13 mouse cellular contexts compared by ENCODE assay signal in genomic region chr2:91485256-91485655, GRCm38 (mm10).
"Had no signal": no experiment of that assay in that cellular context is flagged by ENCODE, and none has a peak within 500 bp of the region (broad histone marks: within the 10 kb centered on the region; RNA-seq: fewer than 3 reads in every experiment).

No protein-coding gene starts in this region.

- DNase-seq: left cerebral cortex, postnatal 4 days; lung, embryonic 14.5 days; lung, postnatal 10 days; lung, postnatal 4 days; right cerebral cortex, postnatal 4 days; thymus, postnatal 36 days had no signal

- H3K4me3 ChIP-seq: limb, embryonic 13.5 days; liver, embryonic 15.5 days; megakaryocyte, embryonic 14.5 days; midbrain, embryonic 15.5 days; neural tube, embryonic 12.5 days had no signal

- H3K4me1 ChIP-seq: limb, embryonic 13.5 days; liver, embryonic 15.5 days; midbrain, embryonic 15.5 days; neural tube, embryonic 12.5 days had no signal

- H3K9ac ChIP-seq: liver, embryonic 15.5 days; lung, embryonic 14.5 days; midbrain, embryonic 15.5 days; neural tube, embryonic 12.5 days had no signal

- H3K9me3 ChIP-seq: limb, embryonic 13.5 days; liver, embryonic 15.5 days; megakaryocyte, embryonic 14.5 days; midbrain, embryonic 15.5 days; neural tube, embryonic 12.5 days had no signal

- H3K36me3 ChIP-seq: midbrain, embryonic 15.5 days had no signal

- H3K4me2 ChIP-seq: limb, embryonic 13.5 days; liver, embryonic 11.5 days; liver, embryonic 15.5 days; lung, embryonic 14.5 days; midbrain, embryonic 11.5 days; midbrain, embryonic 15.5 days; neural tube, embryonic 12.5 days had no signal

- ATAC-seq: midbrain, embryonic 15.5 days had no signal

- H3K27me3 ChIP-seq: limb, embryonic 13.5 days; liver, embryonic 15.5 days; midbrain, embryonic 15.5 days; neural tube, embryonic 12.5 days had no signal

- H3K27ac ChIP-seq: limb, embryonic 13.5 days; liver, embryonic 15.5 days; midbrain, embryonic 15.5 days; neural tube, embryonic 12.5 days had no signal
